Mouse (Mus musculus): ENCODE measurements at regions not wholly inside any gene's neighbourhood (a gene's known extent, or its start where the extent isn't known, plus 50 kb on each side); places are given as distances from the start of the nearest gene placed in this dataset.
A peak's percentile ranks its signal among the peaks of the same experiment; 100 is the strongest.

DNA sequence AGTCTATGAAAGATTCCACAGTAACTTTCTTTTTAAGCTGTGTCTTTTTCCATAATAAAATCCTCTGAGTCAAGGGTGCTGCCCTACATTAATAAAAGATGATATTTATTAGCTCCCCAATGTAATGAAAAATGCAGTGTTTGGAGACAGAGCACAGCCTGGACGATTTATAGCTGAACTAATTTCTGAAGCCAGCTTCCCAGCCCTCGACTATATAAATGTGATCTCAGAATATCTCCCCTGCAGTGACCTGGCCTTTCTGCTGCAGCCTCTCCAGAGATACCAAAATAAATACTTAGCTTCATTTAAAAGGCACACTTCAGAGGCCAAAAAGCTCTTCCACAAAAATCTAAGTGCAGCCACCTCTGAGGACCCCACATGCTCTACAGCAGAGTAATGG, 534.7 kb downstream of the Zfp619 start:
- H3K27me3 ChIP-seq (ENCODE audit: control insufficient read depth, insufficient read depth, low read length) = no peaks in the 10 kb centered on the region
- H3K4me3 ChIP-seq (ENCODE audit: low read depth, low read length) = no peak overlapping the region
- H3K4me2 ChIP-seq = no peak overlapping the region
- H3K9ac ChIP-seq (ENCODE audit: low read length) = no peak overlapping the region
- H3K9me3 ChIP-seq (ENCODE audit: control insufficient read depth, low read length) = no peaks in the 10 kb centered on the region
- DNase-seq (ENCODE audit: low spot score, missing footprints) = no peak
- 62% methylated on average over 2 of the region's 2 CpGs for WGBS
- H3K27ac ChIP-seq (ENCODE audit: low read depth, low read length) = no peak overlapping the region
- H3K36me3 ChIP-seq (ENCODE audit: control insufficient read depth, insufficient read depth, low read length) = no peaks in the 10 kb centered on the region
- no peak for ATAC-seq (ENCODE audit: low FRiP score)
- no peaks in the 10 kb centered on the region for H3K4me1 ChIP-seq (ENCODE audit: control insufficient read depth, insufficient read depth, low read length)

DNA sequence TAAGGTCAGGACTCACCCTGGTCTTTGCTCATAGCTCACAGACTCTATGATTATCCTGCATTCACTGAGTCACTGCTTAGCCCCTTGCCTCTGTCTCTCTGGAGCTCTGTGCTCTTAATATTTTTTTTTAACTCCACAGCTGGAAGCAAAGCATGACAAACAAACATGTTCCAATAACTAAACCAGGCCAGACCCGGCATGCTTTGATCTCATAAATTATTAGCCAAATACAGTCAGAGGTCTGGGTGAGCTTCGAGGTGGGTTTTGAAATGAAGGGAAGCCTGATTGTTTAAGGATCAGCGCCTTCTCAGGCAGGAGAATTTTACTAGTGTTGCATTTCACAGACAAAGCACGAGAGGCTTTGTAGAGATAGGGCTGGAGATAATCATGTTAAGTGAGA, 541.3 kb downstream of the Zfp619 start:
- Histone ChIP-seq H3K9ac (ENCODE audit: low read length) (no peak overlapping the region), H3K4me3 (ENCODE audit: low read depth, low read length) (no peak overlapping the region), H3K27me3 (ENCODE audit: control insufficient read depth, insufficient read depth, low read length) (no peaks in the 10 kb centered on the region), H3K9me3 (ENCODE audit: control insufficient read depth, low read length) (no peaks in the 10 kb centered on the region), H3K27ac (ENCODE audit: low read depth, low read length) (no peak overlapping the region), H3K4me1 (ENCODE audit: control insufficient read depth, insufficient read depth, low read length) (no peaks in the 10 kb centered on the region), H3K36me3 (ENCODE audit: control insufficient read depth, insufficient read depth, low read length) (no peaks in the 10 kb centered on the region), H3K4me2 (no peak overlapping the region)
- ATAC-seq (ENCODE audit: low FRiP score) (no peak), DNase-seq (ENCODE audit: low spot score, missing footprints) (no peak)
- 50% methylated on average over 4 of the region's 4 CpGs for WGBS

DNA sequence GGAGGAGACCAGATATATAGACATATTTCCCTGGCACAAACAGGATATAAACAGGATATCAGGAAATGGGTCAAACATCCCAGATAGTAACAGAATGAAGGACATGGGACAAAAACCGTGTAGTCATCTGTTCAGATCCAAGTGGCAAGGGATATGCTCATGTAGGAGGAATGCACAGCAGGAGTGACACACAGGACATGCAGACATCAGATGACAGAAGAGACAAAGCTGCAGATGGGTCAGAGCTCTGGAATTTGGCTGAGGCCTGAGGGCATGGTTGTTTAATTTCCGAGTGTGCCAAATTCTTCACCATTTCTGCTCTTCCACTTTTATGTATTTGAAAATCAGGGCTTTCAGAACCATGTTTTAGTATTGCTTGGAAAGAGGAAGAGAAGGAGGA, 547.1 kb downstream of the Zfp619 start:
- no peaks in the 10 kb centered on the region for H3K4me1 ChIP-seq (ENCODE audit: control insufficient read depth, insufficient read depth, low read length)
- no peak overlapping the region for H3K27ac ChIP-seq (ENCODE audit: low read depth, low read length)
- no peak overlapping the region for H3K4me2 ChIP-seq
- ATAC-seq (ENCODE audit: low FRiP score) (no peak), DNase-seq (ENCODE audit: low spot score, missing footprints) (no peak)
- H3K9me3 ChIP-seq (ENCODE audit: control insufficient read depth, low read length) = no peaks in the 10 kb centered on the region
- no peaks in the 10 kb centered on the region for H3K27me3 ChIP-seq (ENCODE audit: control insufficient read depth, insufficient read depth, low read length)
- WGBS = 49% methylated on average over 2 of the region's 2 CpGs
- H3K36me3 ChIP-seq (ENCODE audit: control insufficient read depth, insufficient read depth, low read length) = no peaks in the 10 kb centered on the region
- no peak overlapping the region for H3K4me3 ChIP-seq (ENCODE audit: low read depth, low read length)
- no peak overlapping the region for H3K9ac ChIP-seq (ENCODE audit: low read length)

DNA sequence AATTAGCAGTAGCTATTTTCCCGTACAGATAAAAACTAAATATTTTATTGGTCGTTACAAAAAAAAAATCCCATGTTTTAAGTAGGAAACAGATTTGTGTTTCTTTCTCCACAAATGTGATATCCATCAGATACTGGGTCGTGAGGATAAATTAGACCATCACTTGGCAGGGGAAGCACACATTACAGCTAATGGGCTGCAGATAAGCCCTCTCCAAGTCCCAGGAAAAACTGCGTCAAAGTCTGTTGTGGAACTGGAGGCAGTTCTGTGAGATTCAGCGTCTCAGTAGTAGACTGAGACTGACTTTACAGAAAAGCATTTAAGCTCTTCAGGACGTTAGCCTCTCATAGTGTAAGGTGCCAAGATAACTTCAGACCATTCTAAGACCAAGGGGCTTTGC, 548.0 kb downstream of the Zfp619 start:
- H3K27me3 ChIP-seq (ENCODE audit: control insufficient read depth, insufficient read depth, low read length) = no peaks in the 10 kb centered on the region
- H3K36me3 ChIP-seq (ENCODE audit: control insufficient read depth, insufficient read depth, low read length) = no peaks in the 10 kb centered on the region
- DNase-seq (ENCODE audit: low spot score, missing footprints) (no peak), ATAC-seq (ENCODE audit: low FRiP score) (no peak)
- no peaks in the 10 kb centered on the region for H3K9me3 ChIP-seq (ENCODE audit: control insufficient read depth, low read length)
- no peak overlapping the region for H3K4me3 ChIP-seq (ENCODE audit: low read depth, low read length)
- H3K9ac ChIP-seq (ENCODE audit: low read length) = no peak overlapping the region
- no peaks in the 10 kb centered on the region for H3K4me1 ChIP-seq (ENCODE audit: control insufficient read depth, insufficient read depth, low read length)
- 86% methylated on average over 6 of the region's 6 CpGs for WGBS
- no peak overlapping the region for H3K4me2 ChIP-seq
- no peak overlapping the region for H3K27ac ChIP-seq (ENCODE audit: low read depth, low read length)

- H3K4me2 ChIP-seq = no peak overlapping the region
- H3K4me3 ChIP-seq (ENCODE audit: low read depth, low read length) = no peak overlapping the region
- no peaks in the 10 kb centered on the region for H3K27me3 ChIP-seq (ENCODE audit: control insufficient read depth, insufficient read depth, low read length)
- ATAC-seq (ENCODE audit: low FRiP score) (no peak), DNase-seq (ENCODE audit: low spot score, missing footprints) (no peak)
- H3K9me3 ChIP-seq (ENCODE audit: control insufficient read depth, low read length) = no peaks in the 10 kb centered on the region
- no peaks in the 10 kb centered on the region for H3K4me1 ChIP-seq (ENCODE audit: control insufficient read depth, insufficient read depth, low read length)
- 67% methylated on average over 1 of the region's 1 CpGs for WGBS
- H3K27ac ChIP-seq (ENCODE audit: low read depth, low read length) = no peak overlapping the region
- no peak overlapping the region for H3K9ac ChIP-seq (ENCODE audit: low read length)
- H3K36me3 ChIP-seq (ENCODE audit: control insufficient read depth, insufficient read depth, low read length) = no peaks in the 10 kb centered on the region
Measured at GRCm38 (mm10) chr7:40067378-40067777, 549.8 kb downstream of the Zfp619 start.

DNA sequence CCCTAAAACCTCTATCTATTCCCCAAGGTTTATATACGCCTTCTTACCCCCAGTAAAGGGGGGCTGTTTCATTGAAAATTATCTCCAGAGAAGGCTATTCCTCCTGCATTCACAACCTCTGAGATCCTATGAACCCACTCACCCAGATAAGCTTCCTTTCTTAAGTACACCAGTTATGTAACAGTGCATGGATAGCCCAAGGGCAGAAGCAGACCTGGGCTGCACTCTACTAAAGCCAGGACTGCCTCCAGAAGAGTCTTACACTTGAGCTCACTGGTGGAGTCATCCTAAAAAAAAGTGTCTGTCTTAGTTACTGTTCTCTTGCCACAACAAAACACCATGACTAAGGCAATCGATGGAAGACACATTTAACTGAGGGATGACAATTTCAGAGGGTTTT, 553.7 kb downstream of the Zfp619 start:
- Histone ChIP-seq H3K27me3 (ENCODE audit: control insufficient read depth, insufficient read depth, low read length) (no peaks in the 10 kb centered on the region), H3K4me2 (no peak overlapping the region), H3K4me3 (ENCODE audit: low read depth, low read length) (no peak overlapping the region), H3K36me3 (ENCODE audit: control insufficient read depth, insufficient read depth, low read length) (no peaks in the 10 kb centered on the region), H3K9me3 (ENCODE audit: control insufficient read depth, low read length) (no peaks in the 10 kb centered on the region), H3K4me1 (ENCODE audit: control insufficient read depth, insufficient read depth, low read length) (no peaks in the 10 kb centered on the region), H3K9ac (ENCODE audit: low read length) (no peak overlapping the region), H3K27ac (ENCODE audit: low read depth, low read length) (no peak overlapping the region)
- no peak for DNase-seq (ENCODE audit: low spot score, missing footprints)
- ATAC-seq (ENCODE audit: low FRiP score) = no peak
- 75% methylated on average over 2 of the region's 2 CpGs for WGBS

DNA sequence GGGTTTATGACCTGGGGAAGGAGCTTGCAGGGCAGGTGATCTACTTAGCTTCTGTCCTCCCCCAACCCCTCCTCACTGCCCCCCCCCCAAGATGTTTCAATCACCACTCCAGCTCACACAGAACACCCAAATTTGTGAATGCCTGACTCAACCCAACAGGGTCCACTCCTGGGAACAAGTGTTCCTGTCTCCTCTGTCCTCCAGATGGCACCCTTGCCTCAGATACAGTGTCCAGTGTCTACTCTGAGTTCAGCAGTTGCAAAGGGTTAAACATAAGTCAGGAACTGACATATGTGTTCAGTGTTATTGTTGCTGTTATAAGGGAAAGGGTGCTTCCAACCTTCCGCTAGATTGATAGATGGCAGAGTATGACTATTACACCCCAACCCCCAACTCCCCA, 554.9 kb downstream of the Zfp619 start:
- H3K4me1 ChIP-seq (ENCODE audit: control insufficient read depth, insufficient read depth, low read length) = no peaks in the 10 kb centered on the region
- ATAC-seq (ENCODE audit: low FRiP score) = peak; percentile 42; the same call in 1 of the 2 replicates
- 69% methylated on average over 1 of the region's 1 CpGs for WGBS
- no peaks in the 10 kb centered on the region for H3K27me3 ChIP-seq (ENCODE audit: control insufficient read depth, insufficient read depth, low read length)
- H3K9me3 ChIP-seq (ENCODE audit: control insufficient read depth, low read length) = no peaks in the 10 kb centered on the region
- H3K4me2 ChIP-seq = no peak overlapping the region
- H3K27ac ChIP-seq (ENCODE audit: low read depth, low read length) = no peak overlapping the region
- no peak overlapping the region for H3K9ac ChIP-seq (ENCODE audit: low read length)
- H3K4me3 ChIP-seq (ENCODE audit: low read depth, low read length) = no peak overlapping the region
- no peak for DNase-seq (ENCODE audit: low spot score, missing footprints)
- no peaks in the 10 kb centered on the region for H3K36me3 ChIP-seq (ENCODE audit: control insufficient read depth, insufficient read depth, low read length)

DNA sequence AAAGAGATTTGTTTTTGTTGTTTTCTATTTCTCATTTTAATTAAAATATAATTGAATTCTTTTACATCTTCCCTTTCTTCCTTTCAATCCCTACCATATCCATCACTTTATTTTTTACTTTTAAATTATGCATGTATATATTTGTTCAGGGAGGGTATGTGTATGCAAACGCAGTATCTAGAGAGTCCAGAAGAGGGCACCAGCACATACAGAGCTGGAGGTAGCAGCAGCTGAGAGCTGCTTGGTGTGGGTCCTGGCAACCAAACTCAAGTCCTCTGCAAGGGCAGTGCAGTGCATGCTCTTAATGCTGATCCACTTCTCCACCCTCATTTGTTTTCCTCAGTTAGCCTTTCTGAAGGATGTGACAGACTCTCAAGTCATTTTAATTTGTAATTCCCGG, 568.7 kb downstream of the Zfp619 start:
- DNase-seq (ENCODE audit: low spot score, missing footprints) (no peak), ATAC-seq (ENCODE audit: low FRiP score) (no peak)
- no peak overlapping the region for H3K4me2 ChIP-seq
- WGBS = 61% methylated on average over 2 of the region's 2 CpGs
- no peaks in the 10 kb centered on the region for H3K4me1 ChIP-seq (ENCODE audit: control insufficient read depth, insufficient read depth, low read length)
- no peaks in the 10 kb centered on the region for H3K27me3 ChIP-seq (ENCODE audit: control insufficient read depth, insufficient read depth, low read length)
- H3K27ac ChIP-seq (ENCODE audit: low read depth, low read length) = no peak overlapping the region
- no peaks in the 10 kb centered on the region for H3K9me3 ChIP-seq (ENCODE audit: control insufficient read depth, low read length)
- H3K36me3 ChIP-seq (ENCODE audit: control insufficient read depth, insufficient read depth, low read length) = no peaks in the 10 kb centered on the region
- no peak overlapping the region for H3K4me3 ChIP-seq (ENCODE audit: low read depth, low read length)
- H3K9ac ChIP-seq (ENCODE audit: low read length) = no peak overlapping the region

DNA sequence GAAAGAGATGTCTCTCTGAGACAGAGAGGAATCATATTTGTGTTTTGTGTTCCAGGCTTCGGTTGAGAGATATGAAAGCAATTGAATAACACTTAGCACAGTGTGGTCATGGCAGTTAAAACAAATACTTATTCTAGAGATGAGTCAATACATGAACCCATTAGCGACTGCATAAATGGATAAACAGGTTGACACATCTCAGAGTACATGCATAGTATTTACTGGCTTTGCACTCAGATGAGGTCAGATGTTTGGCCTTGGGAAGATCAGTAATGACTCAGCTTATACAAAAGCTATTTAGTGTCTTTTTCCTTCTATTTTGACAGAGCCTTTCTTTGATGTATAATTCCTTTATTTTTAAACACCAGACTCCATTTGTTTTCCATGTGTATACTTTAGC, 579.5 kb downstream of the Zfp619 start:
- WGBS = 89% methylated on average over 2 of the region's 2 CpGs
- no peak overlapping the region for H3K4me2 ChIP-seq
- no peaks in the 10 kb centered on the region for H3K27me3 ChIP-seq (ENCODE audit: control insufficient read depth, insufficient read depth, low read length)
- H3K27ac ChIP-seq (ENCODE audit: low read depth, low read length) = no peak overlapping the region
- no peaks in the 10 kb centered on the region for H3K9me3 ChIP-seq (ENCODE audit: control insufficient read depth, low read length)
- H3K4me3 ChIP-seq (ENCODE audit: low read depth, low read length) = no peak overlapping the region
- no peak for ATAC-seq (ENCODE audit: low FRiP score)
- H3K36me3 ChIP-seq (ENCODE audit: control insufficient read depth, insufficient read depth, low read length) = no peaks in the 10 kb centered on the region
- no peak overlapping the region for H3K9ac ChIP-seq (ENCODE audit: low read length)
- no peak for DNase-seq (ENCODE audit: low spot score, missing footprints)
- no peaks in the 10 kb centered on the region for H3K4me1 ChIP-seq (ENCODE audit: control insufficient read depth, insufficient read depth, low read length)
